Mouse (Mus musculus): Measurements from ENCODE around the gene Gm11172.

DNA sequence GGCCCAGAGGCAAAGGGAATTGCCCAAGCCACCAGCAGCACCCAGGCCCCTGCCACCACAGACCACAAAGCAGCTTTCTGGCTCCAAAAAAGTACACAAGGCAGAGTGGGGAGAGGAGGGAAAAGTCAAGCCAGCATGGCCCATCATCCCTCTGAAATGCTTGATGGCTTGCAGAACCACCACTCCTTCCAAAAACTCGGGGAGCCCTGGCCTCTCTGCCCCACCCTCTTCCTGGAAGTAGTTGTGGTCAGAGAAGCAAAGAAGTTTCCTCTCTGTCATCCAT lies 29.6 kb upstream of the Gm11172 start:
- TF ChIP-seq CTCF (IDR thresholded peaks at IDR 0.05; ENCODE audit: extremely low read depth, insufficient read depth, low read length) = no peak
- no peak for TF ChIP-seq POLR2A (IDR thresholded peaks at IDR 0.05; ENCODE audit: extremely low read depth, insufficient read depth, low read length)

All from cortical plate, adult 2 months (tissue).